Mouse (Mus musculus) erythroblast, embryonic 14.5 days (primary cell): ENCODE results near the gene Cdk8.

Experiments
- GATA1 ChIP-seq: IDR thresholded peaks from 2 replicates; pipeline ENCODE4 v1.6.1; 2012; ENCODE audit warnings: low read length, inconsistent platforms, mixed read lengths
- TAL1 ChIP-seq: IDR thresholded peaks from 3 replicates; pipeline ENCODE4 v1.6.1; 2012; ENCODE audit warnings: low read length, inconsistent platforms, mixed read lengths

- TF ChIP-seq GATA1 (no peak), TAL1 (no peak)
Measured at GRCm38 (mm10) chr5:146288048-146288501, 57.0 kb downstream of the Cdk8 start.
